Mouse (Mus musculus) cerebral cortex, adult 2 months (tissue): Measurements from ENCODE around the gene Rex2.

Experiments
- WGBS: fragments of 180-500 bp; shearing (Covaris S2); methylation state at CpG from one replicate; pipeline ENCODE4 v1.1.7; 2018; 5-methylcytosine and 5-hydroxymethylcytosine counted together

The Rex2 gene

GRCm38 (mm10) chr4:147021550-147021949 lies at the start of gene Rex2:
Gene Rex2 (plus strand): TSS chr4:147021850.
- WGBS, result no CpG with 5 or more reads among the region's 6 CpGs

DNA sequence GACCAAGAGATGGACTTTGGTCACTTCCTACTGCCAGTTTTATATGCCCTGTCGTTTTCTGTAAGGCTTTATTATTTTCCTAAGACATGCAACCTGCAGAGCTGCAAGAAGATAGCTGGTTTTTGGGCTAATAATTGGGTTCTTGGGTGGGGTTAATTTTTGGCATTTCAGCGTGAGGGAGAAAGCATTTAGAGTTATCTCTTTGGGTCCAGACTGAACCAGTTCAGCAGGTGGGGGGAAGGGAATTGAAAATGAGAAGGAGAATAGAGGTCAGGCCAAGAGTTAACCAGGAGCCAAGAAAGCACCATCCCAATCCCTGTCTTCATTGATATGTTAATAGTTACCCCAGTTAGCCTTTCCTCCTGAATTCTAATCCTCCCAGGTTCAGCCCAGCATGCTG lies 45.1 kb upstream of the Rex2 start:
- WGBS, result 18% methylated on average over 2 of the region's 2 CpGs

DNA sequence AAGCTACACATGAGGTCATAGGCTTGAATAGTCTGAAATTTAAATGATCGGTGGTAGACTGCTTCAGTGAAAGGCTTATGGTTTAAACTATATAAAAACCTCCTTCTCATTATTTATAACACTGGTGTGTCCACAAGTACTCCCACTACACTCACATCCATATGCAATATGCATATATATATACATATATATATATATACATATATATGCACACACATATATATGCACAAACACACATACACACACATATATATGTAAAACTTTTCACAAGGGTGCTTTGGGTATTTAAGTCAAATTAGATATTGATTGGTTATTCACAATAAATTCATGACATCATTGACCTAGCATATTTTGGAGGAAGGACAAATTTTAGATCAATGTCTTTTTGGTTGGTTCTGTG lies 3.2 kb upstream of the Rex2 start:
- no CpG with 5 or more reads among the region's 1 CpGs for WGBS

DNA sequence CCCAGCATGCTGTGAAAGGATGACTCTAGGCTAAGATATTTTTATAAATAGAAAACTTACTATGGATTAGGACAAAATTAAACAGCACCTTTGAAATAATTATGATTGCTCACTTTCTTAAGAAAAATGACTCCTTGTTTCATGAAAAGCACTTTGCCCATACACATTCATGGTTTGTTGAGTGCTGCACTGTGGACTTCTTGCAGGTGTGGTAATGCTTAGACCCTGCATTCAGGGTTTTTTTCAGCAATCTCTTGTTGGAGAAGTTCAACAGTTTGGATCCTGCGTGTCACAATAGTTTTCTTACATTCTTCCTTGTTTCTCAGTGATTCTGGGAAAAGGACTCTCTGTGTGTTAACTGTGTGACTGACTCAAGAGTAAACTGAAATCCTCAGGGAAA lies 4.7 kb downstream of the Rex2 start:
- 53% methylated on average over 1 of the region's 1 CpGs for WGBS

- WGBS, result 91% methylated on average over 1 of the region's 2 CpGs
These were observed 9.8 kb downstream of the Rex2 start for GRCm38 (mm10) chr4:147031308-147032036.

DNA sequence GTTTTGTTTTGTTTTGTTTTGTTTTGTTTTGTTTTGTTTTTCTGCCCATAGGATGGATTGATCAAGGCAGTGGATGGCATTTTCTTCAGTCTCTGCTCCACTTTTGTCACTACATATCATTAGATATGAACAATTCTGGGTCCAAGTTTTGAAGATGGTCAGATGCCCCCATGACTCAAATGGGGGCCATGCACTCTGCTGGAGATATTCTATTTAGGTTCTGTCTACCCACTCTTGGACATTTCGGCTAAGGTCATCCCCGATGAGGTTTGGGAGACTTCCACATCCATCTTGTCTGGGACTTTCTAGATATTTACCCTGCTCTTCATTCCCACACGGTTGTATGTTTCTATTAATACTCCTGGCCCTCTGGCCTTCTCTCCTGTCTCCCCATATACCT lies 42.1 kb downstream of the Rex2 start:
- WGBS, result 76% methylated on average over 3 of the region's 3 CpGs

- 82% methylated on average over 3 of the region's 3 CpGs for WGBS
These were observed 44.2 kb downstream of the Rex2 start for GRCm38 (mm10) chr4:147065861-147066260.

- WGBS, result 83% methylated on average over 1 of the region's 1 CpGs
These were observed 44.7 kb downstream of the Rex2 start for GRCm38 (mm10) chr4:147066380-147066779.

- 67% methylated on average over 2 of the region's 2 CpGs for WGBS
These were observed 74.0 kb downstream of the Rex2 start for GRCm38 (mm10) chr4:147095641-147096040.

- WGBS, result 2% methylated on average over 105 of the region's 109 CpGs
These were observed 80.3 kb downstream of the Rex2 start for GRCm38 (mm10) chr4:147101666-147102626.

DNA sequence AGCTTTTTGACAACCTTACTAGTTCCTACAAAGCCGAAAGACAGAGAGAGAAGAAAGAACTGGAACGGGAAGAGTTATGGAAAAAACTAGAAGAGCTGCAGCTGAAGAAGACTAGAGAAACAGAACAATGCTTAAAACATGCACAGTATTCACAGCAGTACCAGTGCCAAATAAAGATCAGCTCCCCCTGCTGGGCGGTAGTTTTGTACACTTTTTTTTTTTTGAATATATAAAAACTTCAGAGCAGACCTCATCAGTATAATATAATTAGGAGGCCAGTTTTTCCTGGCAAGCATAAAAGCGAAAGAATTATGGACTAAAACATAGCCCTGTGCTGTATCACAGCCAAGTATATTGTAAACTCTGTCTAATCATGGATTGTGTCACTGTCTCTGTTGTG lies 82.2 kb downstream of the Rex2 start:
- 57% methylated on average over 4 of the region's 4 CpGs for WGBS
